Mouse (Mus musculus) embryo, embryonic 9.5 days (tissue): ENCODE data around the gene Olfr1322.

ENCODE experiments used
- DNase-seq: peaks from one replicate; pipeline ENCODE4 v3.0.0-alpha.2; 2017; ENCODE audit errors: extremely low spot score

Gene Olfr1322

DNA sequence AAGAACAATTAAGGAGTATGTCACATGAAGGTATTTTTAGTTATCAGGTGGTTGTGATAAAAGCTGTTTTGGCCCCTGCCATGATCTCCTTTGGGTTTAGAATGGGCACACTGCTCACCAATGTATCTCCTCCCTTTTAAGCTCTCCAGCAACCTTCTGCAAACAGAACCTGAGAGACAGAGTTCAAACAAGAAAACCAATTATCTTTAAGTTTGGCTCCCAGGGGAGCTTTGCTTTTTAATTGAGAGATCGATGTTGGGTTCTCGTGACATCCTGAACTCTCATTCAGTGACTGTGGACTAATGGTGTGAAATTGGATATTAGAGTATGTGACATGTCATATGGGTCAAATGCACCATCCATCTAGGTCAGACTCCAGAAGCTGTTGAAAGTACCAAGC is at the start of gene Olfr1322:
TSS of gene Olfr1322 (minus strand) at position 101 of the 400 bp plus-strand sequence.
- DNase-seq: no peak

DNA sequence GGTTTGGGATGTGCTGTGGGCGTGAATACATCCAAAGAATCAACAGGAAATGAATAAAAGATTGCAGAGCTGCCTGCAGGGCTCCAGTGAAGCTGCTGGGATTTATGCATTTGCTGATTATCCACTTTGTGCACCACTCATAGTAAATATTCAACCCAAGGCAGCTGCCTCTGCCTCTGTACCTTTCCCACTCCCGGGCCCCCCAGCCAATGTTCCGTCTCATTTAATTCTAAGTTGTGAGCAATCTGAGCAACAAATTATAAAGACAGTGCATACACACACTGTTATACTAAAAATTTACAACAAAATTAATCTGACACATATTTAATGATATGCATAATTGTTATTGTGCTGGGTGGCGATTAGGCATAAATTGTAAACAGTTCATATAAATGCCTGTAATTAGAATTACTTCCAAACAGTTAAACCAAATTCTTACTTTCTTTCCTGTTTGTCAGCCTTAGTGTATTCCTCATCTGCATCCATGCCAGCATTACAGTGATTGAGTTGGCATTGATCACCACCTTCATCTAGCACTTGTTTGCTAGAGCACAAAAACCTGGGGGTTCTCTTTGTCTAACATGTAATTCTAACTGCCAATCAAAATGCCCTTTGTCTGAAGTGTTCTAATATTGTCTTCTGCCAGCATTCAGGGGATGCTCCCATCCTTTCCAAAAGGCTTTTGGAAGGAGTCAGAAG is 13.5 kb downstream of the Olfr1322 start:
- no peak for DNase-seq
